Mouse (Mus musculus): Measurements from ENCODE around the gene Arhgef10l. TPM values are rescaled to one million over a fixed set of nuclear protein-coding genes. Genes with fewer than 3 reads are reported as not detected.

Arhgef10l gene
- polyA plus RNA-seq, 1 experiment: 34.6 TPM

DNA sequence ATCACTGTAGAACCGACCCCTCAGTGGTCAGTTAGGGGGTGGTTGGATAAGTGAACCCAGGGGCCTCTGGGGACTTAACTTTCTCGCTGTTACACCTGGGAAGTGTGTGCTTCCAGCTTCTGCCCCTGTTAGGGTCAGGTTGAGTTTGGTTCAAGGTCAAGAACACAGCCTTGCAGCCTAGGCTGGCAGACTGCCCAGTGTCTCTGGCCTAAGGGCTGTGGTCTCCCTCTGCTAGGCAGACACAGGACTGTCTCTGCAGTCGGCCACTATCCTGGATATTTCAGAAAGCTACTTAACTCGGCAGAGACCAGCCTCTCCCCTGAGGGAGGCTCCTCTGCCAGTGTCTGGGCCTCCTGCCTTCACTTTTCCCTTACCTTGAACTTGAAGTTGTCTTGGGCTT lies 38.4 kb upstream of the Arhgef10l start:
- 47% methylated on average over 4 of the region's 4 CpGs for WGBS
- no peak overlapping the region for H3K4me3 ChIP-seq (replicated peaks; ENCODE audit: extremely low read depth, low read depth, low read length)
- H3K4me1 ChIP-seq (ENCODE audit: control insufficient read depth, insufficient read depth, low read length): peaks cover 10% of the 10 kb centered on the region
- TF ChIP-seq POLR2A (IDR thresholded peaks at IDR 0.05; ENCODE audit: borderline replicate concordance, extremely low read depth, low read depth, low read length): no peak
- no peak for TF ChIP-seq CTCF (IDR thresholded peaks at IDR 0.05; ENCODE audit: insufficient read depth, low read length)
- no peak for DNase-seq

DNA sequence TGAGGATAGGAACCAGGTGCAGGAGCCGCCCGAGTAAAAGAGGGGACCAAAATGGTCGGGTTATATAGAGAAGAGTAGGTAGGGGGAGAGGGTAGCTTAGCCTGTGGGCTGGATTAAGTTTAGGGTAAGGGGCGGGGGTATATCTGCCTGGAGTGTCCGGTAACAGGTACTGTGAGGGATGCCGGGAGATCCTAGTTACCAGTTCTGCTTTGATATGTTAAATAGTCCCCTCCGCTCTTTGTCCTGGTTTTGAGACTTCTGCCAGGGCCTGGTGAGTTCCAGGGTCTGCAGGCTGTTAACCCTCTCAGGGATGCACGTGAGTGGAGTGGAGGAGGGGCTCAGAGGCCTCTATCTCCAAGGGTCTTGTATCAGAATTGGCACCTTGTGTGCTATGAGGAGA lies 37.8 kb upstream of the Arhgef10l start:
- H3K4me1 ChIP-seq (ENCODE audit: control insufficient read depth, insufficient read depth, low read length): peaks cover 11% of the 10 kb centered on the region

DNA sequence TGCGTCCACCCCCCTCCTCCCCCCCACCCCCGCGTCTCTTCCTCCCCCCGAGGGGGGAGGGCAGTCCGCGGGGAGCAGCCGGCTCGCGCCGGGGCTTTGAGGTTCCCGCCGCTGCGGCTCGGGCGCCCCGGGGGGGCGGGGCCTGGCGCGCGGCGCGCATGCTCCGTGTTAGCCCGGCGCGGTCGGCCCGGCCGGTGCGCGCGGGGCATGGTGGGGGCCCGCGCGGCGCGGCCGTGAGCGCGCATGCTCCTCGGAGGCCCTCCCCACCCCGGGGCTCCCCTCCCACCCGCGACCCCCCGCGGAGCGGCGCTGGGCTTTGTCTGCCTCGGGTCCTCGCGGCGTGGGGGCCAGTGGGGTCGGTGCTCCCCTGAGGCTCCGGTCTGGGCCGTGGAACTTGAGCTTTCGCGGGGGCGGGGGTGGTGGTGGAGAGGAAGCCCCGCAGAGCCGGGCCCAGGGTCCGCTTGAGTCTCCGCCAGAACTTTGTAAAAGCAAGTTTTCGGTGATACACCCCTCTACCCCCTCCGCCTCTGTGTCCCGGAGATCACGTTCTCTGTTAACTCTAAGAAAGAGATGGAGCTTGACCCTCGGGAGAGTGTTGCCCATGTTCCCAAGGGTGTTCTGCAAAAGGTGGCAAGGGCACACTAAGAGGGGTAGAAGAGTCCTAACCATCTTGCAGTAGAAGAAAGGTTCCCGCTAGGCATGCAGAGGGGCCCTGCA lies 37.0 kb upstream of the Arhgef10l start:
- TF ChIP-seq CTCF (IDR thresholded peaks at IDR 0.05; ENCODE audit: insufficient read depth, low read length) (no peak), POLR2A (IDR thresholded peaks at IDR 0.05; ENCODE audit: borderline replicate concordance, extremely low read depth, low read depth, low read length) (0 out of 2 replicates have a peak, but pooled peaks have one; percentile 41)
- WGBS: 3% methylated on average over 47 of the region's 68 CpGs
- Histone ChIP-seq H3K4me3 (replicated peaks; ENCODE audit: extremely low read depth, low read depth, low read length) (peak overlapping the region; percentile 69), H3K4me1 (ENCODE audit: control insufficient read depth, insufficient read depth, low read length) (peaks cover 11% of the 10 kb centered on the region)
- peak; percentile 83 for DNase-seq

More for the DNA sequence above, 37.8 kb upstream of the Arhgef10l start:
- TF ChIP-seq POLR2A (IDR thresholded peaks at IDR 0.05; ENCODE audit: borderline replicate concordance, extremely low read depth, low read depth, low read length) (no peak), CTCF (IDR thresholded peaks at IDR 0.05; ENCODE audit: insufficient read depth, low read length) (no peak)
- DNase-seq: no peak
- no peak overlapping the region for H3K4me3 ChIP-seq (replicated peaks; ENCODE audit: extremely low read depth, low read depth, low read length)
- WGBS: 43% methylated on average over 8 of the region's 8 CpGs

DNA sequence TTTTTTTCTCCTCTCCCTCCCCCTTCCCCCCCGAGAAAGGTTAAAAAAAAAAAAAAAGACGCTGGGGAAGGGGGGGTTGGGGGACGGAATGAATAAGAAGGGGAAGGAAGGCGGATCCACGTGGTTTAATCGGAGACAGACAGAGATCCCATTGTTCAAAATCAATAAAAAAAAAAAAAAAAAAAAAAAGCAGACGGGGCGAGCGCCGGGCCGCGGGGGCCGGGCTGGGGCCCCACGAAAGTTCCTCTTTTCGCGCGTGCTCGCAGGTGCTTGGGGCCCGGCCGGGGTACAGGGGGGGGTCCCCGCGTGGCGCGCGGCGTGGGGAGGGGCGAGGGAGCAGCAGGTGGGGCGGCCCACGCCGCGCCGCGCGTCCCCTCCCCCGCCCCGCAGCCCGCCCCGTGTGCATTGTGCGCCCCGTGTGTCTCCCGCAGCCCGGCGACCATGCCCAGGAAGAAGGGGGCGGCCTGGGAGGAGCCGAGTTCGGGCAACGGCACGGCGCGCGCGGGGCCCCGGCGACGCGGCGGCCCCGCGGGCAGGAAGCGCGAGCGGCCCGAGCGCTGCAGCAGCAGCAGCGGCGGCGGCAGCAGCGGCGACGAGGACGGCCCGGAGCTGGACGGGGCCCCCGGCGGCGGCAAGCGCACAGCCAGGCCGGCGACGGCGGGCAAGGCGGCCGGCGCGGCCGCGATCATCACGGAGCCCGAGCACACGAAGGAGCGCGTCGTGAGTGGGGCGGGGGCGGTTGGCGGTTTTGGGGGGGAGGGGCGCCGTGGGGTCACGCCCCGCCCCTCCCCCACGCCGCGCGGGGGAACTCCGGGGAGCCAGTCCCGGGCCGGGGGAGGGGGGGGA lies 36.1 kb upstream of the Arhgef10l start:
- WGBS: 4% methylated on average over 98 of the region's 107 CpGs
- no peak for TF ChIP-seq CTCF (IDR thresholded peaks at IDR 0.05; ENCODE audit: insufficient read depth, low read length)
- TF ChIP-seq POLR2A (IDR thresholded peaks at IDR 0.05; ENCODE audit: borderline replicate concordance, extremely low read depth, low read depth, low read length): no peak
- DNase-seq: peak; percentile 42
- peak overlapping the region; percentile 69 for H3K4me3 ChIP-seq (replicated peaks; ENCODE audit: extremely low read depth, low read depth, low read length)
- H3K4me1 ChIP-seq (ENCODE audit: control insufficient read depth, insufficient read depth, low read length): peaks cover 11% of the 10 kb centered on the region

GRCm38 (mm10) chr4:140701049-140701715 lies 35.4 kb upstream of the Arhgef10l start:
- DNase-seq: peak; percentile 73
- TF ChIP-seq POLR2A (IDR thresholded peaks at IDR 0.05; ENCODE audit: borderline replicate concordance, extremely low read depth, low read depth, low read length) (peak; percentile 55; the same call in 1 of the 2 replicates), CTCF (IDR thresholded peaks at IDR 0.05; ENCODE audit: insufficient read depth, low read length) (no peak)
- H3K4me1 ChIP-seq (ENCODE audit: control insufficient read depth, insufficient read depth, low read length): peaks cover 11% of the 10 kb centered on the region
- H3K4me3 ChIP-seq (replicated peaks; ENCODE audit: extremely low read depth, low read depth, low read length): peak overlapping the region; percentile 69
- WGBS: under 1% methylated on average over 59 of the region's 61 CpGs

GRCm38 (mm10) chr4:140700269-140701018 lies 34.6 kb upstream of the Arhgef10l start, which contains the start of gene Rcc2:
TSS of gene Rcc2 (plus strand) at chr4:140700541.
- 7% methylated on average over 20 of the region's 20 CpGs for WGBS
- H3K4me1 ChIP-seq (ENCODE audit: control insufficient read depth, insufficient read depth, low read length): peaks cover 11% of the 10 kb centered on the region
- peak within 1 kb of the TSS; percentile 69 for H3K4me3 ChIP-seq (replicated peaks; ENCODE audit: extremely low read depth, low read depth, low read length)
- DNase-seq: no peak
- TF ChIP-seq CTCF (IDR thresholded peaks at IDR 0.05; ENCODE audit: insufficient read depth, low read length) (no peak), POLR2A (IDR thresholded peaks at IDR 0.05; ENCODE audit: borderline replicate concordance, extremely low read depth, low read depth, low read length) (no peak)

- peak; percentile 71 for DNase-seq
- Histone ChIP-seq H3K4me1 (ENCODE audit: control insufficient read depth, insufficient read depth, low read length) (peaks cover 11% of the 10 kb centered on the region), H3K4me3 (replicated peaks; ENCODE audit: extremely low read depth, low read depth, low read length) (peak overlapping the region; percentile 52)
- 5% methylated on average over 29 of the region's 29 CpGs for WGBS
- TF ChIP-seq POLR2A (IDR thresholded peaks at IDR 0.05; ENCODE audit: borderline replicate concordance, extremely low read depth, low read depth, low read length) (peak; percentile 47; the same call in 1 of the 2 replicates), CTCF (IDR thresholded peaks at IDR 0.05; ENCODE audit: insufficient read depth, low read length) (no peak)
Measured at GRCm38 (mm10) chr4:140699441-140700127, 33.8 kb upstream of the Arhgef10l start.

Data from lung, adult 2 months (tissue).